Mouse (Mus musculus) small intestine, adult 2 months (tissue): ENCODE measurements around the gene Pcare. TPM values are rescaled to one million over a fixed set of nuclear protein-coding genes. Genes with fewer than 3 reads are reported as not detected.
A peak's percentile ranks its signal among the peaks of the same experiment; 100 is the strongest.

ENCODE experiments used
- H3K27ac ChIP-seq: fragments of 200-500 bp; 2 replicates; pipeline ENCODE4 v1.5.1; 2012; ENCODE audit warnings: low read depth, low read length, control low read depth, inconsistent platforms; ENCODE audit not compliant: insufficient read depth
- H3K27me3 ChIP-seq: fragments of 200-500 bp; 2 replicates; pipeline ENCODE4 v1.6.1; 2012; ENCODE audit warnings: mild to moderate bottlenecking, moderate library complexity, low read length, inconsistent platforms; ENCODE audit not compliant: control insufficient read depth, insufficient read depth
- H3K36me3 ChIP-seq: fragments of 200-500 bp; 2 replicates; pipeline ENCODE4 v1.6.1; 2012; ENCODE audit warnings: mild to moderate bottlenecking, low read length, control low read depth, inconsistent platforms; ENCODE audit not compliant: control insufficient read depth, insufficient read depth
- H3K4me1 ChIP-seq: fragments of 200-500 bp; 2 replicates; pipeline ENCODE4 v1.6.1; 2012; ENCODE audit warnings: low read length, inconsistent platforms, mixed read lengths; ENCODE audit not compliant: control insufficient read depth, insufficient read depth, insufficient read length
- H3K4me3 ChIP-seq: fragments of 200-500 bp; 2 replicates; pipeline ENCODE4 v1.5.1; 2012; ENCODE audit warnings: low read depth, mild to moderate bottlenecking, control low read depth, inconsistent platforms, low read length, moderate library complexity
- CTCF ChIP-seq: fragments of 200-500 bp; IDR thresholded peaks from 2 replicates; pipeline ENCODE4 v1.5.1; 2012; ENCODE audit warnings: low read depth, mild to moderate bottlenecking, control low read depth, inconsistent platforms, low read length, moderate library complexity, mixed read lengths; ENCODE audit not compliant: insufficient replicate concordance, insufficient read length; ENCODE audit errors: extremely low read depth
- POLR2A ChIP-seq: fragments of 200-500 bp; IDR thresholded peaks from 2 replicates; pipeline ENCODE4 v1.6.1; 2012; ENCODE audit warnings: low read depth, mild to moderate bottlenecking, control low read depth, inconsistent platforms, low read length, moderate library complexity
- WGBS: fragments of 180-500 bp; shearing (Covaris S2); methylation state at CpG from one replicate; pipeline ENCODE4 v1.1.7; 2018; 5-methylcytosine and 5-hydroxymethylcytosine counted together
- polyA plus RNA-seq: library from polyadenylated mRNA; depleted of rRNA; stranded (reverse); fragments of >200 nt; gene quantifications from 2 replicates; pipeline ENCODE4 v1.2.3, GENCODE M21; 2012; rRNA removed

The Pcare gene
- polyA plus RNA-seq, 1 experiment, result not detected

DNA sequence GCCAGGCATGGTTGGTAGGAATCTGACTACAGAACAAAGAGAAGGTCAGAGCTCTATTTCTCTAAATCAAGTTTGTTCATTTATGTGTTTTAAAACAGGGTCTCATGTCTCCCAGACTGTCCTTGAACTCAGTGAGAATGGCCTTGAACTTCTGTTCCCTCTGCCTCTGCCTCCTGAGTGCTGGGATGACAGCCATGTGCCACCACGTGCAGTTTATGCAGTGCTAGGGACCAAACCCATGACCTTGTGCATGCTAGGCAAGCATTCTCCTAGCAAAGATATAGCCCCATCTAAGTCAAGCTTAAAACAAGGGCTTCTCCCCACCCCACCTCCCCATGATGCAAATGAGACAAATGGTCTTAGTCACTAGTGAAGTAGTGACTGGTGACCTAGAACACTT lies 47.6 kb downstream of the Pcare start:
- Histone ChIP-seq H3K36me3 (no peaks in the 10 kb centered on the region), H3K4me3 (no peak overlapping the region), H3K4me1 (no peaks in the 10 kb centered on the region), H3K27me3 (no peaks in the 10 kb centered on the region), H3K27ac (no peak overlapping the region)
- WGBS, result 57% methylated on average over 1 of the region's 1 CpGs
- TF ChIP-seq POLR2A, result no peak
- no peak for TF ChIP-seq CTCF

GRCm38 (mm10) chr17:71698619-71698956 lies 54.1 kb downstream of the Pcare start:
- Histone ChIP-seq H3K36me3 (no peaks in the 10 kb centered on the region), H3K4me1 (no peaks in the 10 kb centered on the region), H3K27ac (no peak overlapping the region), H3K27me3 (no peaks in the 10 kb centered on the region), H3K4me3 (no peak overlapping the region)
- WGBS, result 83% methylated on average over 11 of the region's 11 CpGs
- no peak for TF ChIP-seq POLR2A
- TF ChIP-seq CTCF, result no peak

DNA sequence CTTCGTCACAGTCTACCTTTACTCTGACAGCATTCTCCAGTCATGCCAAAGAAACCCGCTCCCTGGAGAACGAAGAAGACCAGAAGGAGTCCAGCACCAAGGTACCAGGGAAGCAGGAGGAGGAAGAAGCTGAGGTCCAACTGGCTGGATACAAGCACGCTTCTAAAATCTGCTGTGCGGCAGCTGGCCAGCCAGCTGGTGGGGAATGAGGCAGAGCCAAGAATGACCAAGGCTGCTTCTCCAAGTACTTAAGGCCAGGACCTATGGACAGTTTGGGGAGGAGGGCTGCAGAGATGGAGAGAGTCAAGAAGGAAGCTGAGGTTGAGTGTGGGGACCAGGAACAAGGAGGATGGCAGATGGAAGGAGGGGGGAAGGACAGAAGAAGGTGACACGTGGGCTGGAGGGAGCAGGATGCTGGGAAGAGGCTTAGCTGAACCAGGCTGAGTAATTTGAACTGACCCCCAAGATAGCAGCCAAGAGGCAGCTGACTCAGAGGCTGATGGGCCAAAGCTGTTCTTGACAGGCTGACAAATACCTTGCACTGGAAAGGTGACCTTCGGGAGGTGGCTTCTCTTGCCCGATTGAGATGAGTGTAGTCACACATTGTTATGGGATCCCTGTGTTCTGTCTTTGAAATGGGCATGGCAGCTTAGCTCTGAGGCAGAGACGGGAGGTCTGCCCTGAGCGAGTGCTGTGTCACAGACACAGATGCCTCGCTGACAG lies 54.6 kb downstream of the Pcare start:
- Histone ChIP-seq H3K4me3 (no peak overlapping the region), H3K27ac (no peak overlapping the region), H3K36me3 (no peaks in the 10 kb centered on the region), H3K4me1 (no peaks in the 10 kb centered on the region), H3K27me3 (no peaks in the 10 kb centered on the region)
- WGBS, result 73% methylated on average over 11 of the region's 11 CpGs
- TF ChIP-seq POLR2A (no peak), CTCF (no peak)

DNA sequence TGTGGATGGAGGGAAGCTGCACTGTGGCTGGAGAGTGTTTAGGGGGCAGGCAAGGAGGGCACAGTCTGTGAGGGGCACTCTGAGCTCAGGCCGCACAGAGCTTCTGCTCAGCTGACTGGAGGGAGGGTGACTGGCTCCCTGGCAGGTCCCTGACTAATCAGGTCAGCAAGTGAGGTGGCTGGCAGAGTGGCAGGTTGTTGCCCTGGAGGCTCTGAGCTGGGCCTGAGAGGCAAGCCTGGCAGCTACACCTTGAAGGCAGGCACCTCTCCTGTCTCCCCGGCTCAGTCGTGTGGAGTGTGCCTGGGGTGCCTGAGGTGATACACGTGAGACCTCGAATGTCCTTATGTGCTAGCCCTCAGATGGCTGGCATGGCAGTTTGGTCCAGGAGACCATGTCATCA lies 56.3 kb downstream of the Pcare start:
- TF ChIP-seq POLR2A (no peak), CTCF (no peak)
- Histone ChIP-seq H3K27ac (no peak overlapping the region), H3K4me3 (no peak overlapping the region), H3K27me3 (no peaks in the 10 kb centered on the region), H3K36me3 (no peaks in the 10 kb centered on the region), H3K4me1 (no peaks in the 10 kb centered on the region)
- WGBS, result 85% methylated on average over 5 of the region's 5 CpGs

- TF ChIP-seq POLR2A, result no peak
- no peak for TF ChIP-seq CTCF
- 81% methylated on average over 15 of the region's 15 CpGs for WGBS
- H3K4me1 ChIP-seq, result no peaks in the 10 kb centered on the region
- no peak overlapping the region for H3K27ac ChIP-seq
- H3K4me3 ChIP-seq, result no peak overlapping the region
- H3K36me3 ChIP-seq, result no peaks in the 10 kb centered on the region
- H3K27me3 ChIP-seq, result no peaks in the 10 kb centered on the region
Measured at GRCm38 (mm10) chr17:71695716-71696315, 56.9 kb downstream of the Pcare start.

DNA sequence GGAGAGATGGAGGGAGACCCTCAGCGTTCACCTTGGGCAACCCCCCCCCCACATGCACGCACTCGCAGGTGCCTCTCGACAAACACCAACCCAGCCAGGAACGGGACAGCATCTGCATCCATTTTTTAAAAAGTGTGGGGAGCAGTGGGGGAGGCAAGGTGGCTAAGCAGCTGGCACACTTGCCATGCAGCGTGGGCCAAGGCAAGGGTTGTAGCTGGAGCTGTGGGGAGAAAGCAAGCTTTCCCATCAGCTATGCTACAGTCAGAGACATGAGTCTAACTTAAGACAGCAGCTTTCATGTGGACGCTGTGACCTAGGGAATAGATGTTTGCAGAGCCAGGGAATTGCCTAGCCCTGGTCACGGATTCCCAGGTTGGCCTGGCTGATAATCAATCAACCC lies 57.5 kb downstream of the Pcare start:
- Histone ChIP-seq H3K4me3 (no peak overlapping the region), H3K27me3 (no peaks in the 10 kb centered on the region), H3K4me1 (no peaks in the 10 kb centered on the region), H3K36me3 (no peaks in the 10 kb centered on the region), H3K27ac (no peak overlapping the region)
- 76% methylated on average over 8 of the region's 8 CpGs for WGBS
- TF ChIP-seq CTCF (no peak), POLR2A (no peak)

DNA sequence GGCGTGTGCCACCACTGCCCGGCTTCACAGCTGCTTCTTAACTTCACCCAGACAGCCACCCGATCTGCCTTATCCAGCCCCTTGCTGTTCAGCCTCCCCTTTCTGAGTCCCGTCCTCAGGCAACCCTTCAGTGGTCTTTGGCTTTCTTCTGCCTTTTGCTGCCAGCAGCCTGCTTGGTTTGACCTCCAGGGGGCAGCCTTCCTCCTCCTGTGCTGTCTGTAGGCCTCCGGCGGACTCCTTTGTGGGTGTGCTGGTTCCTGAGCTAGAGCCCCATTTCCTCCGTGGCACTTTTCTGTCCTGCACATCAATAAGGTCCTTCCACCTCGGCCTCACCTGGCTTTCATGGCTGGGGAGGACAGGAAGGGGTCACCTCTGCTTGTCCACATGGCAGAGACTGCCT lies 58.9 kb downstream of the Pcare start:
- Histone ChIP-seq H3K27me3 (no peaks in the 10 kb centered on the region), H3K36me3 (no peaks in the 10 kb centered on the region), H3K4me3 (no peak overlapping the region), H3K27ac (no peak overlapping the region), H3K4me1 (no peaks in the 10 kb centered on the region)
- TF ChIP-seq CTCF (peak; percentile 29; the same call in 1 of the 2 replicates), POLR2A (no peak)
- WGBS, result 66% methylated on average over 8 of the region's 8 CpGs

Other genes starting within 250 kb of the Pcare start
- 0.08 TPM in 2 replicates for gene Ndc80, start 226.0 kb downstream of the Pcare start, polyA plus RNA-seq
- gene Spdya, start 200.8 kb downstream of the Pcare start, polyA plus RNA-seq, result not detected in 2 replicates
- 1.4 and 2.8 TPM in 2 replicates for gene Wdr43, start 137.0 kb downstream of the Pcare start, polyA plus RNA-seq
- gene Togaram2, start 79.6 kb downstream of the Pcare start, polyA plus RNA-seq, result 0.16 and 0.22 TPM in 2 replicates
- 0.62 and 0.72 TPM in 2 replicates for gene Clip4, start 15.6 kb upstream of the Pcare start, polyA plus RNA-seq